Mouse (Mus musculus): ENCODE measurements around the gene Dnmt3b. TPM values are rescaled to one million over a fixed set of nuclear protein-coding genes. Genes with fewer than 3 reads are reported as not detected.

The Dnmt3b gene
- polyA plus RNA-seq (2017; shearing (Covaris generic)), result 4.5 TPM

GRCm38 (mm10) chr2:153649298-153650013 lies at the start of gene Dnmt3b:
TSS of gene Dnmt3b (plus strand) at chr2:153649450.

GRCm38 (mm10) chr2:153631976-153632870 lies 17.0 kb upstream of the Dnmt3b start, which contains the start of gene Commd7:
TSS of gene Commd7 (minus strand) at chr2:153632781.

GRCm38 (mm10) chr2:153696352-153696751 lies 47.1 kb downstream of the Dnmt3b start, which contains the start of gene Dnmt3c:
TSS of gene Dnmt3c (plus strand) at chr2:153696652.

Other genes with a start within 250 kb of the Dnmt3b start
- not detected for gene 4930404H24Rik, start 156.7 kb upstream of the Dnmt3b start, polyA plus RNA-seq (2017; shearing (Covaris generic))
- 6.3 TPM for gene Nol4l, start 119.5 kb upstream of the Dnmt3b start, polyA plus RNA-seq (2017; shearing (Covaris generic))
- 146 TPM for gene Commd7, start 16.7 kb upstream of the Dnmt3b start, polyA plus RNA-seq (2017; shearing (Covaris generic))
- not detected for gene Dnmt3c, start 47.2 kb downstream of the Dnmt3b start, polyA plus RNA-seq (2017; shearing (Covaris generic))
- gene Mapre1, start 91.8 kb downstream of the Dnmt3b start, polyA plus RNA-seq (2017; shearing (Covaris generic)), result 207 TPM
- 0.21 TPM for gene Efcab8, start 130.5 kb downstream of the Dnmt3b start, polyA plus RNA-seq (2017; shearing (Covaris generic))
- gene Sun5, start 221.6 kb downstream of the Dnmt3b start, polyA plus RNA-seq (2017; shearing (Covaris generic)), result not detected
- gene Bpifb2, start 225.6 kb downstream of the Dnmt3b start, polyA plus RNA-seq (2017; shearing (Covaris generic)), result not detected